Mouse (Mus musculus) megakaryocyte-erythroid progenitor cell, adult 5-6 weeks (primary cell): ENCODE data around the gene Lgals7. TPM values are rescaled to one million over a fixed set of nuclear protein-coding genes. Genes with fewer than 3 reads are reported as not detected.

Experiments
- ATAC-seq: replicated peaks from 2 replicates; pipeline ENCODE4 v1.8.0; 2016; ENCODE audit warnings: mild to moderate bottlenecking, inconsistent platforms; ENCODE audit not compliant: severe bottlenecking, poor library complexity, low FRiP score, low TSS enrichment
- total RNA-seq, 2 experiments: library from RNA; stranded (forward) in 1 of 2; stranded (reverse) in 1 of 2; fragments of 200-1000, 215-1000 nt in 1 of 2; fragments of >200 nt in 1 of 2; fragmentation: Nextera tagmentation in 1 of 2; gene quantifications; 2 replicates each; pipeline ENCODE4 v1.2.3; 2014 to 2017

Gene Lgals7
- total RNA-seq (2014; fragmentation: Nextera tagmentation) (not detected in 2 replicates), total RNA-seq (2017) (not detected in 2 replicates)

GRCm38 (mm10) chr7:28863540-28863939 lies at the start of gene Lgals7:
Gene Lgals7 (plus strand): TSS chr7:28863853.
- ATAC-seq, result no peak

GRCm38 (mm10) chr7:28814306-28815034 lies 49.2 kb upstream of the Lgals7 start:
- no peak for ATAC-seq

GRCm38 (mm10) chr7:28815230-28815629 lies 48.4 kb upstream of the Lgals7 start:
- ATAC-seq, result no peak

GRCm38 (mm10) chr7:28816201-28816600 lies 47.5 kb upstream of the Lgals7 start:
- no peak for ATAC-seq

GRCm38 (mm10) chr7:28816920-28817319 lies 46.7 kb upstream of the Lgals7 start:
- ATAC-seq, result no peak

- ATAC-seq, result no peak
Measured at GRCm38 (mm10) chr7:28817524-28817923, 46.1 kb upstream of the Lgals7 start.

GRCm38 (mm10) chr7:28817957-28818356 lies 45.7 kb upstream of the Lgals7 start:
- no peak for ATAC-seq

- ATAC-seq, result no peak
Measured at GRCm38 (mm10) chr7:28818436-28818835, 45.2 kb upstream of the Lgals7 start.

- ATAC-seq, result peak; percentile 58
Measured at GRCm38 (mm10) chr7:28818861-28819452, 44.7 kb upstream of the Lgals7 start.

- ATAC-seq, result no peak
Measured at GRCm38 (mm10) chr7:28819571-28819970, 44.1 kb upstream of the Lgals7 start.

- ATAC-seq, result no peak
Measured at GRCm38 (mm10) chr7:28820358-28821260, 43.0 kb upstream of the Lgals7 start.

GRCm38 (mm10) chr7:28821261-28821831 lies 42.3 kb upstream of the Lgals7 start:
- ATAC-seq, result 0 out of 2 replicates have a peak, but pooled peaks have one; percentile 29

- no peak for ATAC-seq
Measured at GRCm38 (mm10) chr7:28822556-28822955, 41.1 kb upstream of the Lgals7 start.

GRCm38 (mm10) chr7:28822993-28823903 lies 40.4 kb upstream of the Lgals7 start:
- no peak for ATAC-seq

GRCm38 (mm10) chr7:28823932-28824331 lies 39.7 kb upstream of the Lgals7 start:
- no peak for ATAC-seq

- ATAC-seq, result peak; percentile 78
Measured at GRCm38 (mm10) chr7:28824941-28825685, 38.5 kb upstream of the Lgals7 start, which contains the start of gene Ech1. Gene Ech1 (plus strand): TSS chr7:28825217.

- 0 out of 2 replicates have a peak, but pooled peaks have one; percentile 15 for ATAC-seq
Measured at GRCm38 (mm10) chr7:28825686-28826401, 37.8 kb upstream of the Lgals7 start.
